Mouse (Mus musculus) erythroblast, embryonic 14.5 days (primary cell): ENCODE data around the gene Arl5c.

Source experiments
- GATA1 ChIP-seq: IDR thresholded peaks from 2 replicates; pipeline ENCODE4 v1.6.1; 2012; ENCODE audit warnings: low read length, inconsistent platforms, mixed read lengths
- TAL1 ChIP-seq: IDR thresholded peaks from 3 replicates; pipeline ENCODE4 v1.6.1; 2012; ENCODE audit warnings: low read length, inconsistent platforms, mixed read lengths

DNA sequence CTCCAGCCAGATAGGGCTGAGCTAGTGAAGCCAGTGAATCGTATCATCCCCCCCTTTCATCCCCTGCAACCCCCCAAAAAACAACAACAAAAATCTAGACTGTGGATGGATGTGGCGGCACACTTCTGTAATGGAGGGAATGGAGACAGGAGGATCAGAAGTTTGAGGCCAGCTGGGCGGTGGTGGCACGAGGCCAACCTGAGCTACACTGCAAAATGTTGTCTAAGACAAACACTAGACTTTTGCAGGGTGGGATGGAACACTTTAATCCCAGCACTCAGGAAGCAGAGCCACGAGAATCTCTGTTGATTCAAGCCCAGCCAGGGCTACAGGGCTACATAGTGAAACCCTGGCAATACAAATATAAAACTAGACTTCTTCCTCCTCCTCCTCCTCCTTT lies 48.1 kb upstream of the Arl5c start:
- no peak for TF ChIP-seq TAL1
- TF ChIP-seq GATA1: no peak
